Mouse (Mus musculus): ENCODE data around the gene Pmvk. TPM values are rescaled to one million over a fixed set of nuclear protein-coding genes. Genes with fewer than 3 reads are reported as not detected.
"Not testable (repeated sequence)": the region's sequence is repeated elsewhere in the genome, so short reads cannot be mapped to it uniquely, and the experiment has no call there.

Pmvk gene
- polyA plus RNA-seq, 1 experiment = 23.3 TPM

DNA sequence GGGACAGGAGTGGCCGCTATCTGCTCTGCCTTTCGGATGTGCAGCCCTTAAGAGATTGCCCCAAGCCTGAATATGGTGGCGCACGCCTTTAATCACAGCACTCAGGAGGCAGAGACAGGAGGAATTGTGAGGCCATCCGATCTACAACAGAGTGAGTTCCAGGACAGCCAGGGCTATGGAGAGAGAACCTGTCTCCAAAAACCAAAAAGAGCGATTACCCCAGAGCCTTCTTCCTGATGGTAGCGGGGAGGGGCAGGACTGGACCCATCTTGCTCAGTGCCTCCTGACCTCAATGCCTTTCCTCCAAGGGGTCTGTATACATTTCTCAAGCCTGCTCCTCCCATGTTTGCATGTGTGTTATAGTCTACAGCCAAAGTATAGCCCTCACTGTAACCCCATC lies 25.3 kb upstream of the Pmvk start:
- not testable (repeated sequence) for DNase-seq (ENCODE audit: low spot score)

DNA sequence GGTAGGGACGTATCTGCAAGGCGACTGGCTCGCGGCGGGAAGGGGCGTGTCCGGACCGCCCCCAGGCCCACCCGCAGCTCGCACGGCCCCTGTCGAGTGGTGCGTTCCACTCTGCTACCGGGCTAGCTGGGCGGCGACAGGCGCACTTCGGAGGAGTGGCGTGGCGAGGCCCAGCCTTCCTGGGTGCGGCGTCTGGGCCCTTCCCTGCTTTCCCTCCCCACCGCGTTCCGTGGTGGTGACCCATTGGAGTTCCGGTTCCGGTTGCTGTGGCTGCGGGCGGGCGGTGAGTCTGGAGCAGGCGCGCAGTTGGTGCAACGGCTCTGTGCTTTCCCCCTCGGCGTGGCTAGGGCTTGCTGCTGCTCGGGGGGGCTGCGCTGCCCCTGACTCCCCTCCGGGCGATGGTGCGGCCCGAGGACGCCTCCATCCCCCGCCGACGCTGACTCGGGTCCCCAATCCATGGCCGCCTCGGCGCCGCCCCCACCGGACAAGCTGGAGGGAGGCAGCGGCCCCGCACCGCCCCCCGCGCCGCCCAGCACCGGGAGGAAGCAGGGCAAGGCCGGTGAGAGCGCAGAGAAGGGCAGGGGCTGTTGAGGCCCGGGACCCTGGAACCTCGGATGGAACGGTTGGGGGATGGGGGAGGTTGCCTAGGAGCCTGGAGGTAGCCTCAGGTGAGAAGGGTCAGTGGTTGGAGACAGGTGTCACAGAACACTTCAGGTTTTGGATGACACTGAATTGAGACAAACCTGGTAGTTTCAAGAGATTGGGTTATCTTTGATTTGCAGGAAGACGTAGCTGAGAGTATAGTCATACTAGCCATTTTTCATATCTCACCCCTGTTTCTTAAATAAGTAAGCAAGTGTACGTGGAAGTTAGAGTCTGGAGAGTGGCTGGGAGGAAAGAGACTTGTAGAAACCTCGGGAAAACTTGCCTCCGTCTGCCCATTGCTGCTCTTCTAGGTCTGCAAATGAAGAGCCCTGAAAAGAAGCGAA lies 23.9 kb upstream of the Pmvk start, which contains the start of gene Pygo2:
TSS of gene Pygo2 (plus strand) at position 44 of the 989 bp plus-strand sequence.
- DNase-seq (ENCODE audit: low spot score) = peak; percentile 90

GRCm38 (mm10) chr3:89432606-89433005 lies 21.7 kb upstream of the Pmvk start:
- no peak for DNase-seq (ENCODE audit: low spot score)

GRCm38 (mm10) chr3:89434532-89434931 lies 19.8 kb upstream of the Pmvk start:
- DNase-seq (ENCODE audit: low spot score) = no peak

DNA sequence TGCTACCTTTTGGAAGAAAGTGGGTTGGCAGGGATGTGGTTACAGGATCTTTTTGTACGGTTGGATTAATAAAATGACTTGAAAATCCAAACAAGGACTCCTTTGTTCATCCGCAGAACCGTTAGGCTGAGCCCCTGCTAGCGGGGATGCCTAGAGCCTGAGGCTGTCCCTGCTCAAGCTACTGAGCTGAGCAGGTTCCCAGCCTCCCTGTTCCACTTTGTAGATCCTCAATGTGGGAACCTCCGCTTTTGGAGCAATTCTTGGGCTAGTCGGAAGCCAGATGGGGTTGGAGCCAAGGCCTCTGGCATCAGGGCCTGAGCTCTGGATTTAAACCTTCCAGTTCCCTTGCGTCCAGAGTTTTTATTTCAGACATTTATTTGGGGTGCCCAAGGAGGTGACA lies 19.3 kb upstream of the Pmvk start:
- DNase-seq (ENCODE audit: low spot score) = no peak

GRCm38 (mm10) chr3:89436176-89437113 lies 17.9 kb upstream of the Pmvk start, which contains the start of gene Pbxip1:
Gene Pbxip1, plus strand, starts transcription at chr3:89436706.
- no peak for DNase-seq (ENCODE audit: low spot score)

- no peak for DNase-seq (ENCODE audit: low spot score)
Measured at GRCm38 (mm10) chr3:89437269-89437668, 17.1 kb upstream of the Pmvk start.

- DNase-seq (ENCODE audit: low spot score) = no peak
Measured at GRCm38 (mm10) chr3:89440691-89441090, 13.7 kb upstream of the Pmvk start.

GRCm38 (mm10) chr3:89448720-89449537 lies 5.4 kb upstream of the Pmvk start:
- DNase-seq (ENCODE audit: low spot score) = no peak

- DNase-seq (ENCODE audit: low spot score) = no peak
Measured at GRCm38 (mm10) chr3:89449541-89449940, 4.8 kb upstream of the Pmvk start.

- no peak for DNase-seq (ENCODE audit: low spot score)
Measured at GRCm38 (mm10) chr3:89451916-89452315, 2.4 kb upstream of the Pmvk start.

- no peak for DNase-seq (ENCODE audit: low spot score)
Measured at GRCm38 (mm10) chr3:89455786-89456285, 1.5 kb downstream of the Pmvk start.

GRCm38 (mm10) chr3:89456726-89457665 lies 2.7 kb downstream of the Pmvk start:
- DNase-seq (ENCODE audit: low spot score) = peak; percentile 50

DNA sequence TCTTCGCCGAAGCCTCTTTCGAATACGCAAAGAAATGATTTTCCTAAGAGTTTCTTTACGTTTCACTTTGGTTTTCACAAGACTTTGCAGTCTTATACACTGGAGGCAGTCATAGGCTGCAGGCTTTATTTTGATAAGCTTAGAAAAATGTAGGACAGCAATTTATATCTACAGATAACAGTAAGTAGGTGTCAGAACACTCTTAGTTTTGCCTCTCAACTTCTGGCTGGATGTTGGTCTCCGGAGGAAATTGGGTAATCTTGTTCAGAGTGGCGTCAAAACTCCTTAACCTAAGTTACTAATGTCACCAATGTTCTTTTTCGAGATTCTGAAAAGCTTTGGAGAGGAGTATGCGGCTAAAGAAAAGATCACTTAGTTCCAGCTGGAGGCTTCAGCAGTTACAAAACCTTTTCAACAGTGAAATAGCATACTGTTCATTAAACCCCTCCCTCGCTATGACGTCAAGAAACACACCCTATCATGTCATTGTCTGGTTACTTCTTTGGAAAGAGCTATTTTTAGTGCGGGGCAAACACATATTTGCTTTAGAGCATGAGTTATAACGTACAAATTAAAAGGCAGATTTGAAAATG lies 4.1 kb downstream of the Pmvk start:
- no peak for DNase-seq (ENCODE audit: low spot score)

GRCm38 (mm10) chr3:89458965-89459807 lies 4.8 kb downstream of the Pmvk start:
- DNase-seq (ENCODE audit: low spot score) = peak; percentile 61

DNA sequence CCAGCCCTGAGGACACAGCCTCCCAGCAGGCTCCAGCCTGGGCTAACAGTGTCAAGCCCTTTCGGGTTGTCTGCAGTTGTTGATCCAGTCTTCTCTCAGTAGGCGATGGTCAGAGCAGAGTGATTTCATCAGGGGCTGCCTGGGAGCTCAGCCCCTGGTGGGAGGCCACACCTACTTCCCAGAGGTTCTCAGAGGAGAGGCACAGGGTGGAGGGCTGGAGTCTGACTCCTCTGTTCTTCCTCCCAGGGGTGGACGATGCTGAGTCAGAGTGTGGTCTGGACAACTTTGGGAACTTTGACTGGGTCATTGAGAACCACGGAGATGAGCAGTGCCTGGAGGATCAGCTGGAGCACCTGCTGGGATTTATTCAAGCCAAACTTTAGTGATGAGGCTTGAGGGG lies 13.9 kb downstream of the Pmvk start:
- no peak for DNase-seq (ENCODE audit: low spot score)

DNA sequence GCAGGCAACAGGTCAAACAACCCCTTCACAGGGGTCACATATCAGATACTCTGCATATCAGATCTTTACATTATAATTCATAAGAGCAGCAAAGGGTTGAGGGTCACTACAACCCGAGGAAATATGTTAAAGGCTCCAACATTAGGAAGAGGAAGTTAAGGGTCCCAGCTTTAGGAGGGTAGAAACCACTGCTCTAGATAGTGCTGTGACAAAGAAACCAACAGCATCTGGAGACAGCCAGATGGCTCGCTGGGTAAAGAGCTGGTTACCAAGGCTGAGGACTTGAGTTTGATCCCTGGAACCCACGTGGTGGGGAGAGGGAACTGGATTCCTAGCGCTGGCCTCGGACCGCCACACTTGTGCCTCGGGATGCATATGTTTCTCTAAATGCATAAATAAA lies 17.9 kb downstream of the Pmvk start:
- no peak for DNase-seq (ENCODE audit: low spot score)

- DNase-seq (ENCODE audit: low spot score) = no peak
Measured at GRCm38 (mm10) chr3:89473838-89474237, 19.5 kb downstream of the Pmvk start.

- no peak for DNase-seq (ENCODE audit: low spot score)
Measured at GRCm38 (mm10) chr3:89479055-89479454, 24.7 kb downstream of the Pmvk start.
